Mouse (Mus musculus): ENCODE measurements around the gene Zfp704.

DNA sequence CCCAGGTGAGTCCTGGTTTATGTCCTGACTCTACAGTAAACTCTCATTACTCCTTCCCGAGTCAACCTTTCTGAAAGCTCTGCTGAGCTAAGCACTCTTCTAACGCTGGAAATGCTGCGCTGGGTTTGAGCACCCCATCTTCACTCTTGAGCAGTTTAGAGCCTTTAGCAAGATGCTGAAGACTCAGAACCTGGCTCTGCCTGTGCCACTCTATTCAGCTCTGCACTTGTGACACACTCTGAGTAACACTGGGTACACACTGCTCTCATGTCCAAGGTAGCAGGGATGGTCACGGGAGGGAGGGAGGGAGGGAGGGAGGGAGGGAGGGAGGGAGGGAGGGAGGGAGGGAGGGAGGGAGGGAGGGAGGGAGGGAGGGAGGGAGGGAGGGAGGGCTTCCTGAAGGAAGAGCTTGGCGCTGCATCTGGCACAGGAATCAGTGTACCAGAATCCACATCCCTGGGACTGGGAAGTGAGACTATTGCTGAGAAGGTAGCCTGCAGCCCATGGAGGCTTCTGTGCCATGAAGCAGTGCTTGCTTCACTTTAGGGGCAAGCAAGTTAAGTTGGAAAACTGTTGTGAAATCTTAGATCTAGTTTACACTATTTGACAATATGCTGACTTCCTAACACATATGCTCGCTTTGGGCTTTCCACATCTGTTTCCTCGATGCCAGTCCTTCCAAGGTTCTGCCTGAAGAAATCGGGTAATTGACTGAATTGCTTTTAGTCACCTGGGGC, 93.6 kb downstream of the Zfp704 start:
- TF ChIP-seq GATA1 (IDR thresholded peaks at IDR 0.05; ENCODE audit: borderline replicate concordance, low read length), result no peak
- TF ChIP-seq FLI1 (IDR thresholded peaks at IDR 0.05; ENCODE audit: low read length), result no peak

Measured in megakaryocyte, embryonic 14.5 days (primary cell).